Comparison of ENCODE assay signal across 24 mouse cellular contexts in genomic region chr4:104818986-104819385, GRCm38 (mm10). TPM values are rescaled to one million over a fixed set of nuclear protein-coding genes. Genes with fewer than 3 reads are reported as not detected.
"Had no signal": no experiment of that assay in that cellular context is flagged by ENCODE, and none has a peak within 500 bp of the region (broad histone marks: within the 10 kb centered on the region; RNA-seq: fewer than 3 reads in every experiment).

No protein-coding gene starts in this region.

- DNase-seq: kidney, adult 2 months; kidney, postnatal 14 days; left cerebral cortex, postnatal 4 days; lung, embryonic 14.5 days; lung, postnatal 10 days; lung, postnatal 4 days; right cerebral cortex, adult 18-20 months; right cerebral cortex, postnatal 25 days; thymus, postnatal 4 days had no signal

- H3K9me3 ChIP-seq: kidney, embryonic 15.5 days; limb, embryonic 13.5 days; midbrain, embryonic 15.5 days had no signal

- H3K27ac ChIP-seq: kidney, embryonic 15.5 days; limb, embryonic 13.5 days; liver, embryonic 14.5 days; midbrain, embryonic 15.5 days; stomach, postnatal 0 days had no signal

- H3K9ac ChIP-seq: kidney, embryonic 15.5 days; limb, embryonic 13.5 days; liver, embryonic 14.5 days; lung, embryonic 14.5 days; midbrain, embryonic 15.5 days had no signal

- H3K27me3 ChIP-seq: kidney, embryonic 15.5 days; limb, embryonic 13.5 days; midbrain, embryonic 15.5 days had no signal

- H3K36me3 ChIP-seq: kidney, embryonic 15.5 days; limb, embryonic 13.5 days; midbrain, embryonic 15.5 days had no signal

- H3K4me3 ChIP-seq: kidney, embryonic 15.5 days; limb, embryonic 13.5 days; midbrain, embryonic 15.5 days had no signal

- ATAC-seq: intestine, embryonic 16.5 days; midbrain, embryonic 15.5 days had no signal

- H3K4me2 ChIP-seq: kidney, embryonic 15.5 days; limb, embryonic 13.5 days; lung, embryonic 14.5 days; midbrain, embryonic 11.5 days; midbrain, embryonic 15.5 days had no signal

- H3K4me1 ChIP-seq: kidney, embryonic 15.5 days; limb, embryonic 13.5 days; midbrain, embryonic 15.5 days had no signal

RNA-seq across cellular contexts. Expression of gene Gm17662, which starts 38.1 kb away (rescaled TPM):
- total RNA-seq: layer of hippocampus, adult 8-10 months; layer of hippocampus, postnatal 14 days; left cerebral cortex, adult 18-20 months; left cerebral cortex, postnatal 10 days; left cerebral cortex, postnatal 4 days; megakaryocyte, adult 5-6 weeks had no signal
- polyA plus RNA-seq: intestine, embryonic 16.5 days; kidney, adult 2 months; kidney, embryonic 15.5 days; large intestine, adult 2 months; limb, embryonic 13.5 days; liver, embryonic 14.5 days; lung, embryonic 14.5 days; midbrain, embryonic 11.5 days; midbrain, embryonic 15.5 days; neural tube, embryonic 14.5 days; small intestine, adult 2 months; stomach, postnatal 0 days had no signal

RNA-seq across cellular contexts. Expression of gene C8b, which starts 52.9 kb away (rescaled TPM):
- total RNA-seq: megakaryocyte, adult 5-6 weeks had no signal
- polyA plus RNA-seq: kidney, adult 2 months; limb, embryonic 13.5 days; lung, embryonic 14.5 days; midbrain, embryonic 11.5 days; midbrain, embryonic 15.5 days; small intestine, adult 2 months had no signal

RNA-seq across cellular contexts. Expression of gene C8a, which starts 57.2 kb away (rescaled TPM):
- total RNA-seq: layer of hippocampus, adult 8-10 months; layer of hippocampus, postnatal 14 days; left cerebral cortex, adult 18-20 months; left cerebral cortex, postnatal 4 days; megakaryocyte, adult 5-6 weeks had no signal
- polyA plus RNA-seq: limb, embryonic 13.5 days; lung, embryonic 14.5 days; midbrain, embryonic 11.5 days; midbrain, embryonic 15.5 days; neural tube, embryonic 14.5 days; stomach, postnatal 0 days had no signal
